Mouse (Mus musculus) lung, embryonic 15.5 days (tissue): Measurements from ENCODE around the gene Hist1h2ac. TPM values are rescaled to one million over a fixed set of nuclear protein-coding genes. Genes with fewer than 3 reads are reported as not detected.
"Not testable (repeated sequence)": the region's sequence is repeated elsewhere in the genome, so short reads cannot be mapped to it uniquely, and the experiment has no call there.

Experiments
- ATAC-seq: fragments of 200-750 bp; cut with Nextera tagmentation; 2 replicates; pipeline ENCODE4 v1.8.0; 2017; ENCODE audit warnings: moderate number of reproducible peaks, borderline replicate concordance; ENCODE audit not compliant: low FRiP score, low TSS enrichment; ENCODE audit errors: extremely low read depth
- H3K27ac ChIP-seq: fragments of 300-500 bp; sonication (generic); 2 replicates; pipeline ENCODE4 v1.5.1; 2015; ENCODE audit warnings: moderate library complexity, mild to moderate bottlenecking, inconsistent platforms
- H3K27me3 ChIP-seq: fragments of 300-500 bp; sonication (generic); 2 replicates; pipeline ENCODE4 v1.6.1; 2015; ENCODE audit warnings: inconsistent platforms
- H3K36me3 ChIP-seq: fragments of 300-500 bp; sonication (generic); 2 replicates; pipeline ENCODE4 v1.6.1; 2015; ENCODE audit warnings: inconsistent platforms
- H3K4me1 ChIP-seq: fragments of 300-500 bp; sonication (generic); 2 replicates; pipeline ENCODE4 v1.6.1; 2015; ENCODE audit warnings: inconsistent platforms
- H3K4me2 ChIP-seq: fragments of 300-500 bp; sonication (generic); 2 replicates; pipeline ENCODE4 v1.6.1; 2015; ENCODE audit warnings: inconsistent platforms, mild to moderate bottlenecking, moderate library complexity
- H3K4me3 ChIP-seq: fragments of 300-500 bp; sonication (generic); 2 replicates; pipeline ENCODE4 v1.5.1; 2015; ENCODE audit warnings: mild to moderate bottlenecking, inconsistent platforms
- H3K9ac ChIP-seq: fragments of 300-500 bp; sonication (generic); 2 replicates; pipeline ENCODE4 v1.6.1; 2015; ENCODE audit warnings: inconsistent platforms
- H3K9me3 ChIP-seq: fragments of 300-500 bp; sonication (generic); 2 replicates; pipeline ENCODE4 v1.6.1; 2016; ENCODE audit warnings: inconsistent platforms
- WGBS: fragments of 180-500 bp; shearing (Covaris S2); methylation state at CpG from one replicate; pipeline ENCODE4 v1.1.7; 2015; 5-methylcytosine and 5-hydroxymethylcytosine counted together
- polyA plus RNA-seq: library from polyadenylated mRNA; unstranded; fragments of >200 nt; fragmentation: Nextera tagmentation; extraction: Ambion mirVana; gene quantifications from 2 replicates; pipeline ENCODE4 v1.2.1, GENCODE M21; 2015

Hist1h2ac gene
- polyA plus RNA-seq, 1 experiment from 2014 or later = 1.8 TPM

GRCm38 (mm10) chr13:23710374-23711089, 26.8 kb upstream of the Hist1h2ac start, which contains the start of gene Hfe:
Hfe (minus strand) TSS chr13:23710854.
- H3K27me3 ChIP-seq = no peaks in the 10 kb centered on the region
- WGBS = 3% methylated on average over 17 of the region's 17 CpGs
- H3K9me3 ChIP-seq = no peaks in the 10 kb centered on the region
- H3K27ac ChIP-seq = peak within 1 kb of the TSS; percentile 29; the same call in 1 of the 2 replicates
- H3K4me1 ChIP-seq = peaks cover 17% of the 10 kb centered on the region
- peak within 1 kb of the TSS; percentile 57 for H3K9ac ChIP-seq
- H3K4me2 ChIP-seq = peak within 1 kb of the TSS; percentile 74
- no peaks in the 10 kb centered on the region for H3K36me3 ChIP-seq
- ATAC-seq = no peak
- H3K4me3 ChIP-seq = peak within 1 kb of the TSS; percentile 46

- peak overlapping the region; percentile 46 for H3K4me3 ChIP-seq
- WGBS = 28% methylated on average over 15 of the region's 15 CpGs
- no peaks in the 10 kb centered on the region for H3K9me3 ChIP-seq
- H3K27ac ChIP-seq = peak overlapping the region; percentile 29; the same call in 1 of the 2 replicates
- ATAC-seq = no peak
- H3K27me3 ChIP-seq = no peaks in the 10 kb centered on the region
- H3K36me3 ChIP-seq = no peaks in the 10 kb centered on the region
- peaks cover 17% of the 10 kb centered on the region for H3K4me1 ChIP-seq
- H3K9ac ChIP-seq = peak overlapping the region; percentile 57
- H3K4me2 ChIP-seq = peak overlapping the region; percentile 74
These were observed 26.1 kb upstream of the Hist1h2ac start for GRCm38 (mm10) chr13:23709714-23710373.

GRCm38 (mm10) chr13:23708654-23709053, 24.9 kb upstream of the Hist1h2ac start:
- no peaks in the 10 kb centered on the region for H3K27me3 ChIP-seq
- no peaks in the 10 kb centered on the region for H3K9me3 ChIP-seq
- H3K4me2 ChIP-seq = no peak overlapping the region
- no peak overlapping the region for H3K9ac ChIP-seq
- H3K4me1 ChIP-seq = peaks cover 17% of the 10 kb centered on the region
- no peak overlapping the region for H3K4me3 ChIP-seq
- ATAC-seq = no peak
- H3K36me3 ChIP-seq = no peaks in the 10 kb centered on the region
- H3K27ac ChIP-seq = no peak overlapping the region
- WGBS = 68% methylated on average over 4 of the region's 4 CpGs

GRCm38 (mm10) chr13:23708041-23708440, 24.3 kb upstream of the Hist1h2ac start:
- no peaks in the 10 kb centered on the region for H3K9me3 ChIP-seq
- no peak overlapping the region for H3K4me3 ChIP-seq
- H3K27ac ChIP-seq = no peak overlapping the region
- H3K27me3 ChIP-seq = no peaks in the 10 kb centered on the region
- WGBS = 90% methylated on average over 4 of the region's 4 CpGs
- peaks cover 17% of the 10 kb centered on the region for H3K4me1 ChIP-seq
- H3K36me3 ChIP-seq = no peaks in the 10 kb centered on the region
- ATAC-seq = no peak
- H3K4me2 ChIP-seq = no peak overlapping the region
- no peak overlapping the region for H3K9ac ChIP-seq

GRCm38 (mm10) chr13:23706771-23707170, 23.0 kb upstream of the Hist1h2ac start:
- WGBS = 90% methylated on average over 12 of the region's 12 CpGs
- H3K4me1 ChIP-seq = peaks cover 17% of the 10 kb centered on the region

GRCm38 (mm10) chr13:23705751-23706356, 22.1 kb upstream of the Hist1h2ac start:
- ATAC-seq = no peak
- H3K36me3 ChIP-seq = no peaks in the 10 kb centered on the region
- no peak overlapping the region for H3K9ac ChIP-seq
- H3K27me3 ChIP-seq = no peaks in the 10 kb centered on the region
- peaks cover 19% of the 10 kb centered on the region for H3K4me1 ChIP-seq
- no peak overlapping the region for H3K4me2 ChIP-seq
- no peak overlapping the region for H3K4me3 ChIP-seq
- H3K9me3 ChIP-seq = no peaks in the 10 kb centered on the region
- no peak overlapping the region for H3K27ac ChIP-seq
- 88% methylated on average over 7 of the region's 7 CpGs for WGBS

More at GRCm38 (mm10) chr13:23706771-23707170, 23.0 kb upstream of the Hist1h2ac start:
- no peak for ATAC-seq
- H3K27me3 ChIP-seq = no peaks in the 10 kb centered on the region
- no peak overlapping the region for H3K4me3 ChIP-seq
- no peaks in the 10 kb centered on the region for H3K36me3 ChIP-seq
- no peak overlapping the region for H3K27ac ChIP-seq
- no peak overlapping the region for H3K9ac ChIP-seq
- no peak overlapping the region for H3K4me2 ChIP-seq
- no peaks in the 10 kb centered on the region for H3K9me3 ChIP-seq

GRCm38 (mm10) chr13:23702801-23703200, 19.1 kb upstream of the Hist1h2ac start:
- not testable (repeated sequence) for H3K27me3 ChIP-seq, H3K4me2 ChIP-seq, H3K9ac ChIP-seq, ATAC-seq, H3K27ac ChIP-seq, H3K4me3 ChIP-seq, H3K36me3 ChIP-seq, H3K9me3 ChIP-seq
- peaks cover 12% of the 10 kb centered on the region for H3K4me1 ChIP-seq
- 84% methylated on average over 2 of the region's 2 CpGs for WGBS

GRCm38 (mm10) chr13:23702220-23702619, 18.5 kb upstream of the Hist1h2ac start:
- Histone ChIP-seq H3K9ac (no peak overlapping the region), H3K4me3 (no peak overlapping the region), H3K4me2 (no peak overlapping the region), H3K4me1 (peaks cover 12% of the 10 kb centered on the region), H3K36me3 (no peaks in the 10 kb centered on the region), H3K27ac (no peak overlapping the region), H3K27me3 (no peaks in the 10 kb centered on the region), H3K9me3 (no peaks in the 10 kb centered on the region)
- 76% methylated on average over 4 of the region's 4 CpGs for WGBS
- ATAC-seq = no peak

GRCm38 (mm10) chr13:23700786-23701520, 17.2 kb upstream of the Hist1h2ac start:
- Histone ChIP-seq H3K9ac (no peak overlapping the region), H3K36me3 (no peaks in the 10 kb centered on the region), H3K4me2 (no peak overlapping the region), H3K27ac (no peak overlapping the region), H3K4me1 (peaks cover 20% of the 10 kb centered on the region), H3K27me3 (no peaks in the 10 kb centered on the region), H3K4me3 (no peak overlapping the region), H3K9me3 (no peaks in the 10 kb centered on the region)
- peak; percentile 29; the same call in 1 of the 2 replicates for ATAC-seq
- WGBS = 21% methylated on average over 8 of the region's 8 CpGs

- 68% methylated on average over 3 of the region's 3 CpGs for WGBS
- no peak for ATAC-seq
- Histone ChIP-seq H3K27me3 (no peaks in the 10 kb centered on the region), H3K36me3 (no peaks in the 10 kb centered on the region), H3K4me1 (peaks cover 26% of the 10 kb centered on the region), H3K4me2 (no peak overlapping the region), H3K9me3 (no peaks in the 10 kb centered on the region), H3K27ac (no peak overlapping the region), H3K4me3 (no peak overlapping the region), H3K9ac (no peak overlapping the region)
These were observed 16.0 kb upstream of the Hist1h2ac start for GRCm38 (mm10) chr13:23699767-23700166.

GRCm38 (mm10) chr13:23698996-23699395, 15.2 kb upstream of the Hist1h2ac start:
- H3K4me1 ChIP-seq = peaks cover 26% of the 10 kb centered on the region
- peak overlapping the region; percentile 46 for H3K4me2 ChIP-seq
- 63% methylated on average over 6 of the region's 6 CpGs for WGBS
- H3K9me3 ChIP-seq = no peaks in the 10 kb centered on the region
- peak overlapping the region; percentile 90 for H3K27ac ChIP-seq
- H3K27me3 ChIP-seq = no peaks in the 10 kb centered on the region
- 0 out of 2 replicates have a peak overlapping the region, but pooled peaks have one; percentile 5 for H3K4me3 ChIP-seq
- no peaks in the 10 kb centered on the region for H3K36me3 ChIP-seq
- no peak for ATAC-seq
- H3K9ac ChIP-seq = peak overlapping the region; percentile 32; the same call in 1 of the 2 replicates
